Mouse (Mus musculus): ENCODE results near the gene Pdk2.

GRCm38 (mm10) chr11:95088286-95088685 lies 47.1 kb upstream of the Pdk2 start:
- TF ChIP-seq POLR2A (IDR thresholded peaks at IDR 0.05; ENCODE audit: borderline replicate concordance, insufficient read depth, low read length) (no peak), CTCF (IDR thresholded peaks at IDR 0.05; ENCODE audit: borderline replicate concordance, insufficient read depth, low read depth, low read length) (no peak)

Data from cerebellum, adult 2 months (tissue).